Mouse (Mus musculus) forelimb bud, embryonic 11.5 days (tissue): Measurements from ENCODE around the gene Ciapin1.

Experiments used
- DNase-seq: peaks from one replicate; pipeline ENCODE4 v3.0.0-alpha.2; 2012; ENCODE audit warnings: low read depth, low spot score

Gene Ciapin1

DNA sequence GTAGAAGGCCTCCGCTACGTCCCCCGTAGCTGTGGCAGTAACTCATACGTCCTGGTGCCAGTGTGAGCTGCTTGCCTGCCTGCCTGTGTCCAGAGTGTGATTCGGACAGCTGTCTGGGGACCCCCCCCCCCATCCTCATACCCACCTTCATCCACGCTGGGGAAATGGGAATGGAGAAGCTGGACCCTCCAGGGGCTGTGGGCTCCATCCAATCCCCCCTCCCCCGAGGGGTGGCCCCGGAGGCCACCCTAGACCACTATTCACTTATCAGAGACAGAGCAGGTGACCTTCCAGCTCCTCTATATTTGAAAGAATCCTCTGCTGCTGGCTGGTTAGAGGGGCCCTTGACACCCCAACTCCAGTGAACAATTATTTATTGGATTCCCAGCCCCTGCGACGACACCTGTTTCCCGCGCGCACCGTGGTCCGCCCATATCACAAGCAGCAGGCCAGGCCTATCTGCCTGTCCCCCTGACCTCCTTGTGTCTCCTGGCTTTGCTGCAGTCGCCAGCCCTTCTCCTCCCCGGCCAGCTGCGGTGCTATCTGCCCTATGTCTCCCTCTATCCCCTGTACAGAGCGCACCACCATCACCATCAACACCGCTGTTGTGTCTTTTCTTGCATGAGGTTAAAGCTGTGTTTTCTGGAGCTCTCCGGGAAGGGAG is 57.5 kb downstream of the Ciapin1 start:
- DNase-seq: no peak

DNA sequence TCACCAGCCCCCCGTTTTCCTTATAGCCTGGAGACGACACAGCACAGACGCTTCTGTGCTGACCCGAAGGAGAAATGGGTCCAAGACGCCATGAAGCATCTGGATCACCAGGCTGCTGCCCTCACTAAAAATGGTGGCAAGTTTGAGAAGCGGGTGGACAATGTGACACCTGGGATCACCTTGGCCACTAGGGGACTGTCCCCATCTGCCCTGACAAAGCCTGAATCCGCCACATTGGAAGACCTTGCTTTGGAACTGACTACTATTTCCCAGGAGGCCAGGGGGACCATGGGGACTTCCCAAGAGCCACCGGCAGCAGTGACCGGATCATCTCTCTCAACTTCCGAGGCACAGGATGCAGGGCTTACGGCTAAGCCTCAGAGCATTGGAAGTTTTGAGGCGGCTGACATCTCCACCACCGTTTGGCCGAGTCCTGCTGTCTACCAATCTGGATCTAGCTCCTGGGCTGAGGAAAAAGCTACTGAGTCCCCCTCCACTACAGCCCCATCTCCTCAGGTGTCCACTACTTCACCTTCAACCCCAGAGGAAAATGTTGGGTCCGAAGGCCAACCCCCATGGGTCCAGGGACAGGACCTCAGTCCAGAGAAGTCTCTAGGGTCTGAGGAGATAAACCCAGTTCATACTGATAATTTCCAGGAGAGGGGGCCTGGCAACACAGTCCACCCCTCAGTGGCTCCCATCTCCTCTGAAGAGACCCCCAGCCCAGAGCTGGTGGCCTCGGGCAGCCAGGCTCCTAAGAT is 58.4 kb downstream of the Ciapin1 start:
- DNase-seq: no peak

- no peak for DNase-seq
Measured at GRCm38 (mm10) chr8:94778895-94779533, 59.1 kb downstream of the Ciapin1 start.

DNA sequence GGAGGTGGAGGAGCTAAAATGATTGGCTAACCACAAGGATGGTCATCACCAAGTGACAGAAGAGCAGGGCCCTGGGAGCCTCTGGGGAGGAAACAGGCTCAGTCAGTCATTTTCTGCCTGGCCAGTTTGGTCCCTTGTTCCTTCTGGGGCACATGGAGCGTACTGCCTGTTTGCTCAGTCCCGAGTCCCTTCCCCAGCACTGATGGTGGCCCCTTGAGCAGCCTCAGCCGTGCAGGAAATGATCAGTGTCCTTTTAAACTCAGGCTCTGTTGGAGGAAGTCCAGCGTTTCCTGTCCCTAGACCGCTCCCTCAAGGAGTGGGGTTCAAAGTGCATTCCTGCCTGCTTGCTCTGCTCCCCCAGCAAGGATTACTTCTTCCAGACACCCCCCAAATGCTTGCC is 59.7 kb downstream of the Ciapin1 start:
- DNase-seq: no peak

DNA sequence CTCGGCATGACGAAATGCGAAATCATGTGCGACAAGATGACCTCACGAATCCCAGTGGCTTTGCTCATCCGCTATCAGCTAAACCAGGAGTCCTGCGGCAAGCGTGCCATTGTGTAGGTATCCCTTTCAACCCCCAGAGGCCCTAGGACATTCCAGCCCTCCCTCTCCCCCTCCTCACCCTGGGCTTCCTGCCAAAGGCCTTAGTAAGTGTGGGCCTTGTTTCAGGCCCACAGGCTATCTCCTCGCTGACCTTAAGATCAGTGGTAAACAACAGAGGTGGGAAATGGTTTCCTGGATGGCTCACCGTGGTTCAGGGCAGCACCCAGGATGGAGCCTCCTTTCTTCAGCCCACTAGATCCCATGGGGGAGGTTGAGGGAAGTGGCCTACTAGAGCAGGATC is 60.1 kb downstream of the Ciapin1 start:
- DNase-seq: no peak

GRCm38 (mm10) chr8:94776346-94776745 is 61.8 kb downstream of the Ciapin1 start:
- DNase-seq: no peak

DNA sequence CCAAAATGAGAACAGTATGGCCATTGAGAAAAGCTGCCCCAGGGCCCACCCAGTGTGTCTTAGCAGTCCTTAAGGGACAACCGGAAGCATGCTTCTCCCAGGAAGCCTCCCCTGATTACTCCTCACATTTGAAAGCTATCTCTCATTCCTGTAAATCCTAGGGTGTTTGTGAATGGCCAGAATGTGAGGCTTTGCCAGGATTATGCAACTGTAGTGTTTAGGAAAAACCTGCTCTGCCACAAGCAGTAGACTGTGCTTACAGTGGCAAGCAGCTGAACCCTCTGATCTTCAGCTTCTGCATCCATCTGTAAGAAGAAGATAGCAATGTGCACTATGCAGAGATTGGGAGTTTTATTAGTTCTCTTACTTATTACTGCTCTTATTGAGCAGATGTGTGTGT is 63.6 kb downstream of the Ciapin1 start:
- no peak for DNase-seq

- no peak for DNase-seq
Measured at GRCm38 (mm10) chr8:94773700-94774171, 64.4 kb downstream of the Ciapin1 start.

- DNase-seq: no peak
Measured at GRCm38 (mm10) chr8:94773048-94773447, 65.1 kb downstream of the Ciapin1 start.

GRCm38 (mm10) chr8:94771941-94772670 is 66.1 kb downstream of the Ciapin1 start, which contains the start of gene Cx3cl1:
TSS of gene Cx3cl1 (plus strand) at chr8:94772009.
- DNase-seq: peak; percentile 63

DNA sequence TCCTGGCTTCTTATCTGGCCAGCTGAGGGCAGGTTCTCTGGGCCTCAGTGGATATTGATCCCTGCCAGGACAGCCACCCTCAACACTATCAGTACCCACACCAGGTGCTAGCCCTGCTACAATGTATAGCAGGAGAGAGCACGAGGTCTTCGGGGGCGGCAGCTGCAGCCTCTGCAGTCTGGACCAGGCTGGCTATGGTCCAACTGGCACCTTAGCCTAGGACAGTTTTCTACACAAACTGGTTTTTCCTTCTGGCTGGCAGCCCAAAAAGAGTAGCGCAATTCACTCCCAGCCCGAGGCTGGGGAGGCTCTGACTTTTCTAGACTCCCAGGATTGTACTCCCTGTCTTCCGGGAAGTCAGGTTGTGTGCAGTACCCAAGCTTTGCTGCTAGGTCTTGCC is 67.2 kb downstream of the Ciapin1 start:
- DNase-seq: no peak
